Mouse (Mus musculus): ENCODE measurements at regions not wholly inside any gene's neighbourhood (a gene's known extent, or its start where the extent isn't known, plus 50 kb on each side); places are given as distances from the start of the nearest gene placed in this dataset.

GRCm38 (mm10) chr13:44252496-44252895, 467.9 kb downstream of the Cd83 start:
- no peak for DNase-seq (ENCODE audit: low read depth)
- TF ChIP-seq POLR2A (IDR thresholded peaks at IDR 0.05; ENCODE audit: borderline replicate concordance, extremely low read depth, insufficient read depth, insufficient read length, poor library complexity, severe bottlenecking) (no peak), CTCF (IDR thresholded peaks at IDR 0.05; ENCODE audit: borderline replicate concordance, extremely low read depth, insufficient read depth, insufficient read length) (no peak)

DNA sequence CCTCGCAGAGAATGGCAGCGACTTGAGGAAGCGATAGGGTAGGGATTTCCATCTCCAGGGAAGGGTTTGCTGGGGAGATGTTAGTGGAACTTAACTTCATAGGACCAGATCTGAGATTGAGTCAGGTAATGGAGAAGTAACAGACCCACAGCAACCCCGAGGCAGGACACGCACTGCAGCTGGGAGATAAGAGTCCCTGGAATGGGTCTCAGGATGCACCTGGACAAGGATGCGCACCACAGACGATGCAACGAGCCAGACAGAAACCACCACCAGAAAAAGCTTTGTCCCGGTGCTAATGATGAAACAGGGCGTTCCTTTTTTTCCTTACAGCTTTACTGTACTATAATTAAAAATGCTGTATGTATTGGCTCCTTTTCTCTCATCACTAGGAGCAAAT, 470.9 kb upstream of the Jarid2 start:
- TF ChIP-seq POLR2A (IDR thresholded peaks at IDR 0.05; ENCODE audit: borderline replicate concordance, extremely low read depth, insufficient read depth, insufficient read length, poor library complexity, severe bottlenecking) = no peak
- no peak for TF ChIP-seq CTCF (IDR thresholded peaks at IDR 0.05; ENCODE audit: borderline replicate concordance, extremely low read depth, insufficient read depth, insufficient read length)
- no peak for DNase-seq (ENCODE audit: low read depth)

- TF ChIP-seq POLR2A (IDR thresholded peaks at IDR 0.05; ENCODE audit: borderline replicate concordance, extremely low read depth, insufficient read depth, insufficient read length, poor library complexity, severe bottlenecking) = no peak
- TF ChIP-seq CTCF (IDR thresholded peaks at IDR 0.05; ENCODE audit: borderline replicate concordance, extremely low read depth, insufficient read depth, insufficient read length) = no peak
- DNase-seq (ENCODE audit: low read depth) = no peak
Observed at GRCm38 (mm10) chr13:44260039-44260438, 469.2 kb upstream of the Jarid2 start.

DNA sequence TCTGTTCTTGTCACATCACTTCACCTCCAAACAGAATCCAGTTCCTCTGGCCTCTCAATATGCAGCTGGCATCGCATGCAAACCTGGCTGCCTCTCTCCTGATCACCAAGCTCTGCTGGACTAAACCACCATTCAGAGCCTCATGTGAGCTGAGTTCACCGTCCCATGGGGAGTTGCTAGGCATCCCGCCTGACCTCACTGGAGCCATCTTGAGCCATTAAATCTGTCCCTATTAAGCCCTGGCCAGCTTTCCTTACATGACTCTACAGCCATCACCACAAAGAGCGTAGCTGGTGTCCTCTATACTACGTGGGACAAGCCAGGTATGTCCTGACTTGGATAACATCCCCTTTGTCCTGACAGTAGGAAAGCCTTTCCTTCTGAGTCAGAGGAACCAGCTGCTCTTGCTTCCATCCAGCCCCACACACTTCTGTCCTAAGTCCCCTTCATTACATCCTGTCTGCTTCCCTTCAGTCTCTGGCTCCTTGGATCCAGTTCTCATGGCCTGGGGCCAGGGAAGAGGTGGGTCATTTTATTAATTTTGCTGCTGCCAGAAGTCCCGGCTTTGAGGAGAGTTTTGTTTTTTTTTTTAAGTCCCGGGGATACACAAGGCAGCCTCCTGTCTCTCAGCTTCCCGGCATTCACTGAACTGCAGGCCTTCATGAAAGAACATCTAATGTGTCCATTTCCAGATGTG, 468.5 kb upstream of the Jarid2 start:
- TF ChIP-seq CTCF (IDR thresholded peaks at IDR 0.05; ENCODE audit: borderline replicate concordance, extremely low read depth, insufficient read depth, insufficient read length) (no peak), POLR2A (IDR thresholded peaks at IDR 0.05; ENCODE audit: borderline replicate concordance, extremely low read depth, insufficient read depth, insufficient read length, poor library complexity, severe bottlenecking) (no peak)
- no peak for DNase-seq (ENCODE audit: low read depth)

DNA sequence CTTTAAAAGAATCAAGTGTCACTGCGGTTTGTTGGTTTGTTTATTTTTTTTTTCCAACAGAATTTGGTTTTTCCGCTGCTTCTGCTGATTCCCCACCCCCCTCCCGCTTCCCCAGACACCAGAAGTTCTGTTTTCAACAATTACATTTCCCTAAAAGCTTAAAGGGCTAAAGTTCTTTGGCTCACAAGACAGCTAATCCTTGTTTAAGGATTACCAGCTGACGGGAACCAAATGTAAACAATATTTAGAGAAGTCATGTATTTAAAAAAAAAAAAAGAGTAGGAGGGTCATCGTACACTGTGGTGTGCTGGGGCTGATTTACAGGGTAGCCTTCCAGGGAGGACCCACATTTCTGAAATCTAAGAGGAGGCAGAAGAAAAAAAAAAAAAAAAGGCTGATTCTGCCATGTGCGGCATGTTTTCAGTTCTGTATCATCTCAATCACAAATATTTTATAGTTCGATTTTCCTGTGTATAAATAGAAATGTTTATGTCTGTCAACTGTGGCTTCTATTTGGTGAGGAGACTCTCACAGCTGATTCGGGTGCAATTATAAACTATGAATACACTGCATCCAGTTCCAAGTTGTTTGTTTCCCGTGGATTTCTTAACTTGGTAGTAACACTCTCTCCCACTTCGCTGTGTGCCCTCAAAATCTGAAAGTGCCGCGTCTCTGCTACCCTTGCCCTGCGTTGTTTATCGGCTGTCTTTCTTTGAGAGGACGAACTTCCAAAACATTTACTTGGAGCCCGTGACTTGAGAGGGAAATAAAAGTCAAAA, 456.3 kb upstream of the Jarid2 start:
- TF ChIP-seq POLR2A (IDR thresholded peaks at IDR 0.05; ENCODE audit: borderline replicate concordance, extremely low read depth, insufficient read depth, insufficient read length, poor library complexity, severe bottlenecking) = no peak
- TF ChIP-seq CTCF (IDR thresholded peaks at IDR 0.05; ENCODE audit: borderline replicate concordance, extremely low read depth, insufficient read depth, insufficient read length) = no peak
- no peak for DNase-seq (ENCODE audit: low read depth)

DNA sequence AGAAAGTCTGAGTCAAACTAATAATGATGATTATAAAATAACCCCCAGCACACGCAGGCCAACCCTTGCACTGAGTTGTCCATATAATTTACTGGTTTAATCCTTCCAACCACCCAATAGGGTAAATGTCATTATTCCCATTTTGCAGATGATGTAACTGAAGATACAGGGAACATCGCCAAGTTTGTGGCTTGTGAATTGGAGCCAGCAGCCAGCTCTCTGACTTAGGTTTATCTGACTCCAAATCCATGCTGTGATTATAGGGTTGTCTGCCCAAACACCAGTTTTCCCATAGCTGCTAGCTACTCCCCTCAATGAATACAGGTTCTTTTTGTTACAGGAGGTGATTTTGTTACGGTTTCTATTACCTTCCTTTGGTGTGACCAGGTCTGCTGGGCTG, 451.3 kb upstream of the Jarid2 start:
- DNase-seq (ENCODE audit: low read depth) = no peak
- TF ChIP-seq POLR2A (IDR thresholded peaks at IDR 0.05; ENCODE audit: borderline replicate concordance, extremely low read depth, insufficient read depth, insufficient read length, poor library complexity, severe bottlenecking) = no peak
- TF ChIP-seq CTCF (IDR thresholded peaks at IDR 0.05; ENCODE audit: borderline replicate concordance, extremely low read depth, insufficient read depth, insufficient read length) = no peak

DNA sequence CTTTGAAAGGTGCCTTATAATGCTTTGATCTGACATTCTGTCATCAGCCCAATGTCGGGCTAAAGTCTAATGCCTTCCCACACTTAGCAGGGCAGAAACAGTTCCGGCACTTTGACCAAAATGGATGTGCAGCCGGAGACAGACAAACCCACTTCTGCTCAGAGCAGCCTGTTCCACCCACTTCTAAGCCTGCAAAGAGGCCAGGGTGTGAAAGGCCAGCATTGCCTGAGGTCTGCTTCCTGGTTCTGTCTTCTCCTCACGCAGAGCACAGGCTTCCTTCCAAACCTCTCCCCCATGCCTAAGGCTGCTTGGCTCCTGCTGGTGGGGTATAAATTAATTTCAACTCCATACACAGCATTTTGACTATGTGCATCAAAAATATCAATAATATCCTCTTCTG, 450.2 kb upstream of the Jarid2 start:
- no peak for DNase-seq (ENCODE audit: low read depth)
- TF ChIP-seq POLR2A (IDR thresholded peaks at IDR 0.05; ENCODE audit: borderline replicate concordance, extremely low read depth, insufficient read depth, insufficient read length, poor library complexity, severe bottlenecking) (no peak), CTCF (IDR thresholded peaks at IDR 0.05; ENCODE audit: borderline replicate concordance, extremely low read depth, insufficient read depth, insufficient read length) (no peak)

DNA sequence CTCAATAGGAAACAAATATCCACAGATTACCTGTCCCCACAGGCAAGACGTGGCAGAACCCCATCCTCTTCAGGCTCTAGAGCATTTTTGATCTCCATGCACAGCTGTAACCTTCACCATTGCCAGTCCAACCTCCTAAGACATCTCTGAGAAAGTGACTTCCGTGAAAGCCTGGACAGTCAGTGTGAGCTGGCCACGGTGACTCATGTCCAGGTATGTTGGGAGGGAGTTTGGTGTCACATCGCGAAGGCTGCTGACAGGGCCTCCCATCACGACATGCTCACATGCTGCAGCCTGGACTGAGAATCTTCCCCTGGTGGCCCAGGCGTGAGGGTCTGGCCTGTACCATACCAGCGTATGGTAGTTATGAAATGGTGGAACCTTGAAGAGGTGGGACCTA, 449.0 kb upstream of the Jarid2 start:
- no peak for DNase-seq (ENCODE audit: low read depth)
- TF ChIP-seq CTCF (IDR thresholded peaks at IDR 0.05; ENCODE audit: borderline replicate concordance, extremely low read depth, insufficient read depth, insufficient read length) (no peak), POLR2A (IDR thresholded peaks at IDR 0.05; ENCODE audit: borderline replicate concordance, extremely low read depth, insufficient read depth, insufficient read length, poor library complexity, severe bottlenecking) (no peak)

DNA sequence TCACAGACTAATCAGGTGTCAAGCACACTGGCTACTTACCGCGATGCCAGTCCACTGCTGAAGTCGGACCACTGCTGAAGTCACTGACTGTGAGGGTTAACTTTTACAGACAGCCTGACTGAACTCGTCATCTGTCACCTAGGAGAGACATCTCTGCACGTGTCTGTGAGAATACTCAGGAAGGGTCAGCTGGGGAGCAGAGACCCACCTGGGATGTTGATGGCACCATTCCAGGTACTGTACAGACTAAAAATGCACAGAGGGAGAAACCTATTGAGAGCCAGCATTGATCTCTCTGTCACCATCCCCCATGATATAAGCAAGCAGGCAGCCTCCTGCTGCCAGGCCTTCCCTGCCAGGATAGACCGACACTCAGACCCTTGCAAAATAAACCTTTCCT, 447.5 kb upstream of the Jarid2 start:
- DNase-seq (ENCODE audit: low read depth) = peak; percentile 24
- TF ChIP-seq POLR2A (IDR thresholded peaks at IDR 0.05; ENCODE audit: borderline replicate concordance, extremely low read depth, insufficient read depth, insufficient read length, poor library complexity, severe bottlenecking) (no peak), CTCF (IDR thresholded peaks at IDR 0.05; ENCODE audit: borderline replicate concordance, extremely low read depth, insufficient read depth, insufficient read length) (no peak)

DNA sequence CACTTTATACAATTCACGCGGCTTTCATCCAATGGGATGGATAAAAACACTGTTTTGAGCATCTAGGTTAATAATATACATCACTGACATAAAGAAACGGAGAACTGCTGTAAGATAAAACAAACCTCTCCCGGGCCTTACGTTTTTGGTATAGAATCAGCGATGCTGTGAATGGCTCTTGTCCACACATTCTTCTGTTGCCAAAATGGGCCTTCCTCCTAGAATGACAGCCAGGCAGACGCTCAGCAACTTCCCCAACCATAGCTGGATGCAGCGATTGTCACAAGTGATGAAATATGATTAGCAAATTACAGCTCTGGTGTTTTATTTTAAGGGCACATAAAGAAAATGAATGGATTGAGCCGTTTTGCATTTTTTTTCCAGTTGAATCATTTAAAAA, 447.0 kb upstream of the Jarid2 start:
- DNase-seq (ENCODE audit: low read depth) = peak; percentile 54
- TF ChIP-seq CTCF (IDR thresholded peaks at IDR 0.05; ENCODE audit: borderline replicate concordance, extremely low read depth, insufficient read depth, insufficient read length) = no peak
- TF ChIP-seq POLR2A (IDR thresholded peaks at IDR 0.05; ENCODE audit: borderline replicate concordance, extremely low read depth, insufficient read depth, insufficient read length, poor library complexity, severe bottlenecking) = no peak

GRCm38 (mm10) chr13:44282731-44283571, 446.3 kb upstream of the Jarid2 start:
- TF ChIP-seq CTCF (IDR thresholded peaks at IDR 0.05; ENCODE audit: borderline replicate concordance, extremely low read depth, insufficient read depth, insufficient read length) (no peak), POLR2A (IDR thresholded peaks at IDR 0.05; ENCODE audit: borderline replicate concordance, extremely low read depth, insufficient read depth, insufficient read length, poor library complexity, severe bottlenecking) (no peak)
- DNase-seq (ENCODE audit: low read depth) = peak; percentile 77

All from brain, embryonic 14.5 days (tissue).